Mouse (Mus musculus): ENCODE measurements around the gene Catip. TPM values are rescaled to one million over a fixed set of nuclear protein-coding genes. Genes with fewer than 3 reads are reported as not detected.
"Not testable (repeated sequence)": the region's sequence is repeated elsewhere in the genome, so short reads cannot be mapped to it uniquely, and the experiment has no call there.

Gene Catip
- polyA plus RNA-seq, 1 experiment from 2014 or later = 0.33 TPM

DNA sequence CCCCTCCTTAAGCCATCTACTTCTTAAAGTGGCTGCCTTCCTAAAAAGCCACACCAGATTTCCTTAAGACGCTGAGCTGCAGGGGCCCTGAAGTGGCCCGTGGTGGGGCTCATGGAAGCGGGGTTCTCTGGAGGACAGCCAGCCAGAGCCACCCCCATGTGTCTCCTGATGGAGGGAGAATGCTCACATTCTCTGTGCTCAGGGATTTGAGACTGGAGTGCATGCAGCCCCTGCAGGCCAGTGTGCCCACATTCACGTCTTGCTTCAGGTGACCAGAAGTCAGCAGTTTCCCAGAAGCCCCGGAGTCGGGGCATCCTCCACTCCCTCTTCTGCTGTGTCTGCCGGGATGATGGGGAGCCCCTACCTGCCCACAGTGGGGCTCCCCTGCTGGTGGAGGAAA is 31.1 kb downstream of the Catip start:
- H3K27me3 ChIP-seq (replicated peaks) = no peaks in the 10 kb centered on the region
- 50% methylated on average over 7 of the region's 7 CpGs for WGBS
- ATAC-seq (ENCODE audit: extremely low read depth, insufficient number of reproducible peaks, low FRiP score, low TSS enrichment) = no peak
- H3K4me2 ChIP-seq = peak overlapping the region; percentile 94
- peak overlapping the region; percentile 100 for H3K9ac ChIP-seq
- H3K36me3 ChIP-seq = peaks cover 26% of the 10 kb centered on the region
- peak overlapping the region; percentile 99 for H3K27ac ChIP-seq (replicated peaks)
- H3K4me3 ChIP-seq = peak overlapping the region; percentile 95
- no peaks in the 10 kb centered on the region for H3K9me3 ChIP-seq
- peaks cover 54% of the 10 kb centered on the region for H3K4me1 ChIP-seq

DNA sequence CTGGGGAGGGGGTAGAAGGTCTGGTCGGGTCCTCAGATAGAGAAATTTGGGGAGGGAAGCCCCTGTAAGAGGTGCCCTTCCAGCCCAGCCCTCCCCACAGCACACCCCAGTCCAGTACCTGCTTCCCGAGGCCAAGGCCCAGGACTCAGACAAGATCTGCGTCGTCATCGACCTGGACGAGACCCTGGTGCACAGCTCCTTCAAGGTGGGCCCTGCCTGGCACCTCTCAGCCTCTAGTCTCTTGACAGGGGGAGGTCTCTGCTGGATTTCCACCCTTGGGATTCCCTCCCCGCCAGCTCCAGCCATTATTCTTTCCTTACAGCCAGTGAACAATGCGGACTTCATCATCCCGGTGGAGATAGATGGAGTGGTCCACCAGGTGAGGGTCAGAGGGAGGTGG is 31.8 kb downstream of the Catip start:
- no peaks in the 10 kb centered on the region for H3K9me3 ChIP-seq
- H3K4me2 ChIP-seq = peak overlapping the region; percentile 94; the same call in 1 of the 2 replicates
- H3K4me1 ChIP-seq = peaks cover 47% of the 10 kb centered on the region
- 0 out of 2 replicates have a peak overlapping the region, but pooled peaks have one; percentile 15 for H3K27ac ChIP-seq (replicated peaks)
- H3K9ac ChIP-seq = peak overlapping the region; percentile 100
- ATAC-seq (ENCODE audit: extremely low read depth, insufficient number of reproducible peaks, low FRiP score, low TSS enrichment) = no peak
- no peaks in the 10 kb centered on the region for H3K27me3 ChIP-seq (replicated peaks)
- H3K4me3 ChIP-seq = 0 out of 2 replicates have a peak overlapping the region, but pooled peaks have one; percentile 95
- peaks cover 26% of the 10 kb centered on the region for H3K36me3 ChIP-seq
- WGBS = 87% methylated on average over 9 of the region's 9 CpGs

DNA sequence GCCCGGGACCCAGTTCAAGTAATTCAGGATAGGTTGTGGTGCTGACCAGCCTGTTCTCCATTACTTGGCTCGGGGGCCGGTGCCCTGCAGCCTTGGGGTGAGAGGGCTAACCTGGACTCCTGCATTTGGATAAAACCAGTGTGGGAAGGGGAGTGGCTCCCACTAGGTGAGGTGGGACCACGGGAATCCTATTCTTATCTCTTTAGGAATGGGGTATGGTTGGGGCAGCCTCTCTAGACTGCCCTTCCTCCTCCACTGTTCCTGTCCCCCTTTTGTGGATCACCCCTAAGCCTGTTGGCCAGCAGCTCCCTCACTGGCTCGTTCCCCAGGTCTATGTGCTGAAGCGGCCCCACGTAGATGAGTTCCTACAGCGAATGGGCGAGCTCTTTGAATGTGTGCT is 32.4 kb downstream of the Catip start:
- Histone ChIP-seq H3K4me1 (peaks cover 44% of the 10 kb centered on the region), H3K4me2 (no peak overlapping the region), H3K27ac (replicated peaks) (no peak overlapping the region), H3K4me3 (no peak overlapping the region), H3K9ac (0 out of 2 replicates have a peak overlapping the region, but pooled peaks have one; percentile 8), H3K9me3 (no peaks in the 10 kb centered on the region), H3K36me3 (peaks cover 26% of the 10 kb centered on the region), H3K27me3 (replicated peaks) (no peaks in the 10 kb centered on the region)
- 84% methylated on average over 9 of the region's 9 CpGs for WGBS
- ATAC-seq (ENCODE audit: extremely low read depth, insufficient number of reproducible peaks, low FRiP score, low TSS enrichment) = no peak

DNA sequence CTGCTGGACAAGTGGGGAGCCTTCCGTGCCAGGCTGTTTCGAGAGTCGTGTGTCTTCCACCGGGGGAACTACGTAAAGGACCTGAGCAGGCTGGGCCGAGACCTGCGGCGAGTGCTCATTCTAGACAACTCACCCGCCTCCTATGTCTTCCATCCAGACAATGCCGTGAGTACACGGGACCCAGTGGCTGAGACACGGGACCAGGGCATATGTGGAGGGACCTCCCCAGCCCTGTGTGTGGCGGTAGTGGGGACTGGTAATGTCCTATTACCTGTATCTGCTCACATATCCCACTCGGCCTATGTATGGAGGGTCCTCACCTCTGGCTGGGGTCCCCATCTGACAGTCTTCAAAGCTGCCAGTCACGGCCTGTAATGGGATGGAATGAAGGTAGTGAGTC is 33.0 kb downstream of the Catip start:
- WGBS = 92% methylated on average over 15 of the region's 15 CpGs
- no peak overlapping the region for H3K9ac ChIP-seq
- peaks cover 38% of the 10 kb centered on the region for H3K4me1 ChIP-seq
- no peaks in the 10 kb centered on the region for H3K9me3 ChIP-seq
- no peak overlapping the region for H3K4me3 ChIP-seq
- ATAC-seq (ENCODE audit: extremely low read depth, insufficient number of reproducible peaks, low FRiP score, low TSS enrichment) = no peak
- H3K4me2 ChIP-seq = no peak overlapping the region
- H3K27me3 ChIP-seq (replicated peaks) = no peaks in the 10 kb centered on the region
- peaks cover 26% of the 10 kb centered on the region for H3K36me3 ChIP-seq
- 0 out of 2 replicates have a peak overlapping the region, but pooled peaks have one; percentile 8 for H3K27ac ChIP-seq (replicated peaks)

DNA sequence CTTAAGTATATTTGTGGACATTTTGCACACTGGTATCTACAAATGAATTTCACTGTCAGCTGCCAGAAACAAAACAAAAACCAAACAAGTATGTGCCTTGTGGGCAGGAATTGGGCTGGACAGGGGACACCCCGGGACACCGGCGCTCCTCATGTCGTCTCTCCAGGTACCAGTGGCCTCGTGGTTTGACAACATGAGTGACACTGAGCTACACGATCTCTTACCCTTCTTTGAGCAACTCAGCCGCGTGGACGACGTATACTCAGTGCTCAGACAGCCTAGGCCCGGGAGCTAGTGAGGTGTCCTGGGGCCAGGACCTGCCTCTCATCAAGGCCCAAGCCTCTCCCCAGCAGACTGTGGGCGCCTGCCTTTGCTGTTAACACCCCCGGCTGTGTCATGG is 33.4 kb downstream of the Catip start:
- peaks cover 26% of the 10 kb centered on the region for H3K36me3 ChIP-seq
- WGBS = 84% methylated on average over 13 of the region's 13 CpGs
- peaks cover 34% of the 10 kb centered on the region for H3K4me1 ChIP-seq
- 0 out of 2 replicates have a peak overlapping the region, but pooled peaks have one; percentile 8 for H3K27ac ChIP-seq (replicated peaks)
- H3K9me3 ChIP-seq = no peaks in the 10 kb centered on the region
- no peak for ATAC-seq (ENCODE audit: extremely low read depth, insufficient number of reproducible peaks, low FRiP score, low TSS enrichment)
- H3K27me3 ChIP-seq (replicated peaks) = no peaks in the 10 kb centered on the region
- no peak overlapping the region for H3K4me3 ChIP-seq
- H3K4me2 ChIP-seq = no peak overlapping the region
- no peak overlapping the region for H3K9ac ChIP-seq

DNA sequence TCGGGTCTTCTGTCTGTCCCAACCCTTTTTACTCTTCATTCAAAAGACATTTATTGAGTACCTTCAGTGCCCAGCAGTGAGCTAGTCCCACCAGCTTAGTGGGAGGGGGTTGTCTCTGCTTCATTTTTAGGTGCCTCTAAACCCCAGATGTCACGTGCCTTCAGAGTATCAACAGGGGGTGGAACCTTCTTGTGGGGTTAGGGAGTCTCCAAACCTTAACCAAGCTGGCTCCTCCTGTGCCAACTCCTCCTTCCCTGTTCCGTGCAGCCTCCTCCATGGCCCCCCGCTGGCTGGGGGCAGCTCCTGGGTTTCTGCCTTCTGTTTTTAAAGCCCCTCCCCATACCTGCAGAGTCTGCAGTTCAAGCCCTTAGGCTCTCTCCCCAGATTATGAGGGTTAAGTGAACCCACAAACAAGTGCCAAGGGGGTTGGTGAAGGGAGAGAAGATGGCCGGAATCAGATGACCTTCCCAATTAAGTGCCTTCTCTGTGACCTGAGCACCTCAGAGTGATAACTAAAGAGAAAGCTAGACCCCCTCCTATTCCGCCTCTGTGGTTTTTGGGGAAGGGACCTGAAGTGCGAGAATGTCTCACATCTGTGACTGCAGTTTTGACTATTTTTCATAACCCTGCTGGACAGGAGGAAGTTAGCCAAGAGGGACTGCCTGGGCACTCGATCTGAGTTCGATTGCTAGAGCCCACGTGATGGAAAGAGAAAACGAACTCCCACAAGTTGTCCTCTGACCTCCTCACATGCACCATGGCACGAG is 34.7 kb downstream of the Catip start:
- WGBS = 10% methylated on average over 12 of the region's 12 CpGs
- peak overlapping the region; percentile 76 for H3K9ac ChIP-seq
- H3K9me3 ChIP-seq = not testable (repeated sequence)

DNA sequence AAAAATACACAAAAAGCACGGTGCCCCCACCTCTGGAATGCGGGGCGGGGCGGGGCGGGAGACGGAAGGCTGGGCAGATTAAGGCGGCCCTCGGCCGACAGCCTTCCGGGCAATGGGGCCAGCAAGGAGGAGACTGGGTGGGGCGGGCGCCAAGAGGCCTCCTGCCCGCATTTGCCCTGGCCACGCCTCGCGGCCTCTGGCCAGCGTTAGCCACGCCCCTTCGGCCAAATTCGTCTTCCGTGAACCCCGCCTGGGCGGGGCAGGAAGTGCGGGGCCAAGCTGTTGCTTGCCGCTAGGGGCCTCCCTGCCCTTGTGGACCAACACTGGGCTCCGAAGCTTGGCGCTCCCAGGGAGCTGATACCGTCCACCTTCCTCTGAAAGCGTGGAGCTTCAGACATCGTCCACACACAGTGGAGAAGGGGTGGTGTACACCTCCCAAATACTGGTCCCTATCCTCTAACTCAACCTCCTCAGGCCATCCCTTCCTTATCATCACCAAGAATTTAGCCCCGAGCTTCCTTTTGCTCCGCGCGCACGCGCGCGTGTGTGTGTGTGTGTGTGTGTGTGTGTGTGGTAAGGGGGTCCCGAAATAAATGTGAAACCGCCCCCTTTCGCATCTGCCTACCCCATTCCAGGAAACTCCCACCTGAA is 35.5 kb downstream of the Catip start:
- Histone ChIP-seq H3K9ac (peak overlapping the region; percentile 83), H3K27me3 (replicated peaks) (no peaks in the 10 kb centered on the region), H3K4me2 (peak overlapping the region; percentile 91), H3K27ac (replicated peaks) (peak overlapping the region; percentile 92), H3K4me1 (peaks cover 32% of the 10 kb centered on the region), H3K4me3 (peak overlapping the region; percentile 54), H3K36me3 (peaks cover 26% of the 10 kb centered on the region), H3K9me3 (no peaks in the 10 kb centered on the region)
- ATAC-seq (ENCODE audit: extremely low read depth, insufficient number of reproducible peaks, low FRiP score, low TSS enrichment) = peak; percentile 91
- WGBS = under 1% methylated on average over 41 of the region's 41 CpGs

More for the DNA sequence above, 34.7 kb downstream of the Catip start:
- peak overlapping the region; percentile 92 for H3K27ac ChIP-seq (replicated peaks)
- H3K36me3 ChIP-seq = peaks cover 26% of the 10 kb centered on the region
- ATAC-seq (ENCODE audit: extremely low read depth, insufficient number of reproducible peaks, low FRiP score, low TSS enrichment); H3K27me3 ChIP-seq (replicated peaks): not testable (repeated sequence)
- peaks cover 32% of the 10 kb centered on the region for H3K4me1 ChIP-seq
- H3K4me3 ChIP-seq = peak overlapping the region; percentile 54
- H3K4me2 ChIP-seq = peak overlapping the region; percentile 91

DNA sequence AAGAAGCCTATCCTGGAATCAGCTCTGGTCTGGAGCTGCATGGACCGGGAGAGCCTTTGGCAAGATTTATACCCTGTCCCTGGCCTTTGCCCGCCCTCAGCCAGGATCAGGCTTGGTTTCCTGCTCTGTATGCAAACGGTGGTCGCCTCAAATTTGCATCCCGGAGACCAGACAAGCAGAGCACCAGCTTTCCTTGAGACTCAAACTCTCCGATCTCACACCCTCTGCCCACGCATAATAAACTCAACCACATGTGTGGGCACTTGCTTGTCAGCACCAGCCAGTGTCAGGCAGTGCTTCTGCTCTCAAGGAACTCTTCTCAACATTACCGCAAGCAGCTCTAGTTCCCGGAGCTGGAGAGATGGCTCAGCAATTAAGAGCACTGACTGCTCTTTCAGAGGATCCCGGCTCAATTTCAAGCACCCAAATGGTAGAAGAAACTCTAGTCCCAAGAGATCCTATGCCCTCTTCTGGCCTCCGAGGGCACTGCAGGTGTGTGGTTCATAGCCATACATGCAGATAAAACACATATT is 36.1 kb downstream of the Catip start:
- H3K27me3 ChIP-seq (replicated peaks) = no peaks in the 10 kb centered on the region
- no peaks in the 10 kb centered on the region for H3K9me3 ChIP-seq
- peaks cover 26% of the 10 kb centered on the region for H3K36me3 ChIP-seq
- no peak for ATAC-seq (ENCODE audit: extremely low read depth, insufficient number of reproducible peaks, low FRiP score, low TSS enrichment)
- 5% methylated on average over 11 of the region's 11 CpGs for WGBS
- H3K4me3 ChIP-seq = peak overlapping the region; percentile 54
- H3K4me1 ChIP-seq = peaks cover 28% of the 10 kb centered on the region
- peak overlapping the region; percentile 92 for H3K27ac ChIP-seq (replicated peaks)
- H3K4me2 ChIP-seq = peak overlapping the region; percentile 91
- peak overlapping the region; percentile 83 for H3K9ac ChIP-seq

DNA sequence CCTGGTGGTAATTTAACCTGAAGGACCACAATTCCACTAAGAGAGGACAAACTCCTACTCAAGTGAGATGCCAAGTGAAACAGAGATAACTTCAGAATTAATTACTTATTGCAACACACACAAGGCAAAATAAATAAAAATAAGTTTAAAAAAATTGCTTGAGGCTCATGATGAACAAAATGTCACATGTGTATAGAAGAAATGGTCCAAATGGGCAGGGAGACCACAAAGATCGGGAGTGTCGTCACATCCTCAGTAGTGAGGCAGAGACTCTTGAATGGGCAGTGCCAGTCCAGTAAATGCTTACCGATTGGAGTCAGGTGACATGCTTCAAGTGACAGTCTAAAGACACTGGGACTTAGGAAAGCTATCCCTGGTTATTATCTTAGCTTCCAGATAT is 38.6 kb downstream of the Catip start:
- 76% methylated on average over 3 of the region's 3 CpGs for WGBS
- H3K27ac ChIP-seq (replicated peaks) = no peak overlapping the region
- no peak for ATAC-seq (ENCODE audit: extremely low read depth, insufficient number of reproducible peaks, low FRiP score, low TSS enrichment)
- no peaks in the 10 kb centered on the region for H3K9me3 ChIP-seq
- H3K4me1 ChIP-seq = peaks cover 13% of the 10 kb centered on the region
- H3K27me3 ChIP-seq (replicated peaks) = no peaks in the 10 kb centered on the region
- no peak overlapping the region for H3K4me3 ChIP-seq
- no peak overlapping the region for H3K9ac ChIP-seq
- peaks cover under 1% of the 10 kb centered on the region for H3K36me3 ChIP-seq
- H3K4me2 ChIP-seq = no peak overlapping the region

DNA sequence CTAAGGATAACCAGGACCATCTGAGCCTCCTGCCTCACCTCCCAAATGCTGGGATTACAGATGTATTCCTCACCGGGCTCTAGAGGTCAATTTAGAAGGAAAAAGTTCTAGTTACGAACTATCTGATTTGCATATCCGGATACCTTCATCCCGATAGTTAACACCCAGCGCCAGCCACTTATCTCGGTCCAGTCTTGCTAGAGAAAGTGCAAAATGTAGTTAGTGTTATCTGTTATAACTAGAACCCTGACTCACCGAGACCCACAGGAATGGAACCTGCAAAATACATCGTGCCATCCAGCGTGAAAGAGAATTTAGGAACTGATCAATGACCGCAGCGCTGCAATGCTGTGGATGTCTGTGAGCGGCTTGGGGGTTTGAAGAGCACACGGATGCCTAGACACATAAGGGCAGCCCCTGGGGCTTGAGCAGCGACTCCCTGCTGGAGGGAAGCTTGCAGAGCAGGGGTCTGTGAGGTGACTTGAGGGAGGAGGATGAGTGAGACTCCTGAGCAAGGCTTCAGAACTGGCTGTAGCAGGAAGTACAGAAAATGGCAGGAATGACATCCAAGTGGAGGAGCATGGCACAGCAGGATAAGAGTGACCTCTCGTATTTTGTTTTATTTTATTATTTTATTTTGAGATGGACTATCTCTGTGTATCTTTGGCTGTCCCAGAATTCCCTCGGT is 39.3 kb downstream of the Catip start:
- Histone ChIP-seq H3K36me3 (no peaks in the 10 kb centered on the region), H3K27ac (replicated peaks) (no peak overlapping the region), H3K9ac (peak overlapping the region; percentile 30; the same call in 1 of the 2 replicates), H3K9me3 (no peaks in the 10 kb centered on the region), H3K4me3 (no peak overlapping the region; the same call in 1 of the 2 replicates), H3K4me2 (peak overlapping the region; percentile 39), H3K27me3 (replicated peaks) (no peaks in the 10 kb centered on the region), H3K4me1 (peaks cover 13% of the 10 kb centered on the region)
- WGBS = 39% methylated on average over 16 of the region's 16 CpGs
- ATAC-seq (ENCODE audit: extremely low read depth, insufficient number of reproducible peaks, low FRiP score, low TSS enrichment) = no peak

DNA sequence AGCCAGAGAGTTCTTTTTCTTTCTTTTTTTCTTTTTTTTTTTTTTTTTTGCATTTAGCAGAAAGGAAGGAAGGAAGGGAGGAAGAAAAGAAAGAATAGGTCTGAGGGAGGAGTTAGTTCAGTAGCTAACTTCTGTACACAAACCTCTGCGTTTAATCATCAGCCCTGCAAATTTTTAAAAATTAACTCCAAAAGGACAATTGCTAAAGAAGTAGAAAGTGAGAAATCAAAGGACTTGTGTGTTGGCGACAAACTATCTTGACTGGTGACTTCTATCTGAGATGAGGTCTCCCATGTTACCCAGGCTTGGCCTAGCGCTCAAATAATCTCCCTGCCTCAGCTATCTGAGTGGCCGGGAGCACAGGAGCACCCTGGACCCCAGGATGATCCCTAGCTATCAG is 42.3 kb downstream of the Catip start:
- WGBS = 65% methylated on average over 4 of the region's 4 CpGs
- no peak overlapping the region for H3K4me2 ChIP-seq
- no peaks in the 10 kb centered on the region for H3K9me3 ChIP-seq
- H3K36me3 ChIP-seq = no peaks in the 10 kb centered on the region
- H3K27me3 ChIP-seq (replicated peaks) = no peaks in the 10 kb centered on the region
- H3K4me3 ChIP-seq = no peak overlapping the region
- no peak overlapping the region for H3K27ac ChIP-seq (replicated peaks)
- no peak overlapping the region for H3K9ac ChIP-seq
- H3K4me1 ChIP-seq = peaks cover 6% of the 10 kb centered on the region; the same call in 1 of the 2 replicates
- ATAC-seq (ENCODE audit: extremely low read depth, insufficient number of reproducible peaks, low FRiP score, low TSS enrichment) = no peak

Data from heart, embryonic 13.5 days (tissue).